Mouse (Mus musculus) liver, embryonic 14.5 days (tissue): ENCODE results near the gene Fbxw11.

Experiments
- CTCF ChIP-seq: IDR thresholded peaks from 2 replicates; pipeline ENCODE4 v1.5.1; 2016; ENCODE audit warnings: antibody characterized with exemption, low read depth, control low read depth
- EP300 ChIP-seq: IDR thresholded peaks from 2 replicates; pipeline ENCODE4 v1.6.1; 2016; ENCODE audit warnings: antibody characterized with exemption, low read depth

GRCm38 (mm10) chr11:32722653-32723052 is 80.1 kb downstream of the Fbxw11 start:
- no peak for TF ChIP-seq EP300
- TF ChIP-seq CTCF = no peak
